ENCODE assay signal across 19 mouse cellular contexts in the genomic region with DNA sequence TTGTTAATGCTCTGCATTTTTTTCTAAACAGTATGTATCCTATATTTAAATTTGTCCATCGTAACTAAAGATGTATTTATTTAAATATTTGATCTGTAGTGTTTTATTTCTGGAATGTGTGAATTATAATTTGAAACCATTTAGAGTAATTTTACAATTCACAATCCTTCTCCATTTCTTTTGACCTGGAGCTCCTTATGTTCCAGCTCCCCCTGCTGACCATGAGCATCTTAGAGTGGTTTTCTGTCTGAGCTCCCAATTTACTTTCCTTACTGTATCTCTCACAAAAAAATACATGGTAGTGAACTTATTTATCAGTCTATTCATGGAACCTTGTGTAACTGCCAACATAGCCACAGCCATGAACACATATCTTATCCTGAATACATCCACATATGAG.
A peak's percentile ranks its signal among the peaks of the same experiment; 100 is the strongest.
DNase-seq lines count a peak whose midpoint lies in the region; ATAC-seq and TF ChIP-seq lines count a peak whose summit lies in the region.
"Had no signal": no experiment of that assay in that cellular context is flagged by ENCODE, and none has a peak within 500 bp of the region (broad histone marks: within the 10 kb centered on the region; RNA-seq: fewer than 3 reads in every experiment).

No protein-coding gene starts in this region.

- H3K4me1 ChIP-seq in liver, postnatal 0 days (ENCODE audit: insufficient read depth) = no peaks in the 10 kb centered on the region
- no peaks in the 10 kb centered on the region for H3K4me1 ChIP-seq in ES-E14 (ENCODE audit: control insufficient read depth in 2 of 2, insufficient read depth in 2 of 2, low read length in 2 of 2, poor library complexity in 1 of 2)
- H3K4me1 ChIP-seq in heart, embryonic 10.5 days = no peaks in the 10 kb centered on the region
- H3K4me1 ChIP-seq: forebrain, embryonic 10.5 days; hindbrain, embryonic 12.5 days; limb, embryonic 13.5 days; midbrain, embryonic 13.5 days; neural tube, embryonic 13.5 days had no signal

- no peaks in the 10 kb centered on the region for H3K27me3 ChIP-seq in liver, postnatal 0 days (ENCODE audit: insufficient read depth, low read length)
- H3K27me3 ChIP-seq in heart, embryonic 10.5 days (ENCODE audit: insufficient read depth, poor library complexity, severe bottlenecking) = no peaks in the 10 kb centered on the region
- H3K27me3 ChIP-seq: hindbrain, embryonic 12.5 days; limb, embryonic 13.5 days; midbrain, embryonic 13.5 days; neural tube, embryonic 13.5 days had no signal

- ATAC-seq in liver, postnatal 0 days = no peak
- ATAC-seq: CD4-positive, CD25-positive, alpha-beta regulatory T cell, adult 4 months; midbrain, embryonic 13.5 days had no signal

- no peak for DNase-seq in liver, postnatal 0 days
- no peak for DNase-seq in liver
- peak; percentile 19 for DNase-seq in B cell, adult 2 months
- DNase-seq in ES-E14 (ENCODE audit: low read depth, low spot score) = peak; percentile 39
- peak; percentile 15 for DNase-seq in thymus, postnatal 25 days
- DNase-seq in heart, embryonic 10.5 days (ENCODE audit: low spot score) = no peak
- DNase-seq in ovary, adult 18-20 months (ENCODE audit: low spot score) = no peak
- DNase-seq: cerebellum, postnatal 36 days; gastrocnemius, adult 2 months; heart, postnatal 14 days; kidney, adult 2 months had no signal

- peak; percentile 30; the same call in 1 of the 2 replicates for TF ChIP-seq CTCF in liver, postnatal 0 days (IDR thresholded peaks at IDR 0.05; ENCODE audit: low read depth)

- H3K36me3 ChIP-seq in liver, postnatal 0 days (replicated peaks; ENCODE audit: insufficient read depth, low read length) = no peaks in the 10 kb centered on the region
- no peaks in the 10 kb centered on the region for H3K36me3 ChIP-seq in ES-E14 (ENCODE audit: control insufficient read depth, insufficient read depth, low read length, poor library complexity, severe bottlenecking)
- no peaks in the 10 kb centered on the region for H3K36me3 ChIP-seq in heart, embryonic 10.5 days
- H3K36me3 ChIP-seq: forebrain, embryonic 10.5 days; hindbrain, embryonic 12.5 days; limb, embryonic 13.5 days; midbrain, embryonic 13.5 days; neural tube, embryonic 13.5 days had no signal

- in situ Hi-C loops in ES-E14 (cut with MboI; ENCODE audit: low sequenced_read_pairs in 2 of 2, unreplicated experiment in 2 of 2) = no loop called here

- no peak overlapping the region for H3K9ac ChIP-seq in liver, postnatal 0 days (replicated peaks)
- H3K9ac ChIP-seq in ES-E14 (ENCODE audit: insufficient read depth, low read depth, low read length, poor library complexity, severe bottlenecking) = no peak overlapping the region
- H3K9ac ChIP-seq: hindbrain, embryonic 12.5 days; limb, embryonic 13.5 days; liver, embryonic 14.5 days; midbrain, embryonic 13.5 days; neural tube, embryonic 13.5 days had no signal

- H3K27ac ChIP-seq in liver, postnatal 0 days (ENCODE audit: low read depth) = no peak overlapping the region
- no peak overlapping the region for H3K27ac ChIP-seq in ES-E14 (ENCODE audit: insufficient read depth, low read depth, low read length, poor library complexity, severe bottlenecking)
- no peak overlapping the region for H3K27ac ChIP-seq in heart, embryonic 10.5 days
- H3K27ac ChIP-seq: forebrain, embryonic 10.5 days; gastrocnemius, adult 2 months; hindbrain, embryonic 12.5 days; limb, embryonic 13.5 days; liver, embryonic 14.5 days; midbrain, embryonic 13.5 days; neural tube, embryonic 13.5 days had no signal

- WGBS in liver, postnatal 0 days (ENCODE audit: insufficient replicate concordance) = 48% methylated on average over 1 of the region's 1 CpGs
- 58% methylated on average over 1 of the region's 1 CpGs for WGBS in heart, embryonic 10.5 days

- H3K4me3 ChIP-seq in liver, postnatal 0 days (ENCODE audit: low read depth, low read length) = no peak overlapping the region
- H3K4me3 ChIP-seq in ES-E14 (ENCODE audit: insufficient read depth in 1 of 2, low read depth in 1 of 2, low read length in 2 of 2, poor library complexity in 1 of 2, severe bottlenecking in 1 of 2) = no peak overlapping the region
- no peak overlapping the region for H3K4me3 ChIP-seq in heart, embryonic 10.5 days
- H3K4me3 ChIP-seq: forebrain, embryonic 10.5 days; gastrocnemius, adult 2 months; hindbrain, embryonic 12.5 days; limb, embryonic 13.5 days; midbrain, embryonic 13.5 days; neural tube, embryonic 13.5 days had no signal

- H3K4me2 ChIP-seq in liver, postnatal 0 days (ENCODE audit: low read depth, low read length) = no peak overlapping the region
- H3K4me2 ChIP-seq: heart, embryonic 11.5 days; hindbrain, embryonic 12.5 days; limb, embryonic 13.5 days; midbrain, embryonic 13.5 days; neural tube, embryonic 13.5 days had no signal

- TF ChIP-seq EP300 in liver, postnatal 0 days (IDR thresholded peaks at IDR 0.05; ENCODE audit: low read depth) = no peak

- H3K9me3 ChIP-seq in liver, postnatal 0 days (ENCODE audit: low read length) = no peaks in the 10 kb centered on the region; the same call in 1 of the 2 replicates
- H3K9me3 ChIP-seq in ES-E14 (ENCODE audit: control insufficient read depth, insufficient read depth, low read depth, low read length) = no peaks in the 10 kb centered on the region
- H3K9me3 ChIP-seq in heart, embryonic 10.5 days = 0 out of 2 replicates have a peak, but pooled peaks cover 7% of the 10 kb centered on the region

TF ChIP-seq in ES-E14, 5 proteins besides CTCF, POLR2A, EP300 and RAD21:
- TF ChIP-seq HCFC1 (IDR thresholded peaks at IDR 0.05; ENCODE audit: borderline replicate concordance, insufficient read depth, low read length) = no peak

Comparison
In these comparisons a context has a peak if more than half of its experiments do, and no peak if none do; other contexts are left out.
1. DNase-seq: peak in B cell, adult 2 months (2 of 2), ES-E14 (single experiment) and thymus, postnatal 25 days (single experiment); none in liver, postnatal 0 days (single experiment), liver (single experiment), heart, embryonic 10.5 days (single experiment) and ovary, adult 18-20 months (single experiment).